Mouse (Mus musculus): ENCODE measurements around the gene Pah.

The Pah gene

GRCm38 (mm10) chr10:87508581-87508980 lies 13.0 kb upstream of the Pah start:
- DNase-seq, result no peak

GRCm38 (mm10) chr10:87513052-87513451 lies 8.5 kb upstream of the Pah start:
- DNase-seq, result no peak

DNA sequence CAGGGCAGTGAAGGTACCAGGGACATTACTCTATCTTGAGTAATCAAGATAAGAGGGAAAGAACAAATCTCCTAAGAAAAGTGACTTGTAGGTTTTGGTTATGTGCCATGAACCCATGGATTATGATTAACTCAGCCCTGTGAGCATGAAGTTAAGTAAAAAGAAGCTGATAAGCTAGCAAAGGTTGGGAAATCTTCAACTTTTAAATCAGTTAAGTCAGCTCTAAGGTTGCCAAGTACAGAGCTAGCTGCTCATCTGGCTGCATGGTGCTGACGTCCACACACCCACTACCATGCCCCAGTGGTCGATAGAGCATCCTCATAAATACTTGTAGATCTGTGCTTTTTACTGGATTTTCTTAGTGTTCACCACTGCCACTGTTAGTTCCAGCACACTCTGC lies 3.0 kb upstream of the Pah start:
- no peak for DNase-seq

DNA sequence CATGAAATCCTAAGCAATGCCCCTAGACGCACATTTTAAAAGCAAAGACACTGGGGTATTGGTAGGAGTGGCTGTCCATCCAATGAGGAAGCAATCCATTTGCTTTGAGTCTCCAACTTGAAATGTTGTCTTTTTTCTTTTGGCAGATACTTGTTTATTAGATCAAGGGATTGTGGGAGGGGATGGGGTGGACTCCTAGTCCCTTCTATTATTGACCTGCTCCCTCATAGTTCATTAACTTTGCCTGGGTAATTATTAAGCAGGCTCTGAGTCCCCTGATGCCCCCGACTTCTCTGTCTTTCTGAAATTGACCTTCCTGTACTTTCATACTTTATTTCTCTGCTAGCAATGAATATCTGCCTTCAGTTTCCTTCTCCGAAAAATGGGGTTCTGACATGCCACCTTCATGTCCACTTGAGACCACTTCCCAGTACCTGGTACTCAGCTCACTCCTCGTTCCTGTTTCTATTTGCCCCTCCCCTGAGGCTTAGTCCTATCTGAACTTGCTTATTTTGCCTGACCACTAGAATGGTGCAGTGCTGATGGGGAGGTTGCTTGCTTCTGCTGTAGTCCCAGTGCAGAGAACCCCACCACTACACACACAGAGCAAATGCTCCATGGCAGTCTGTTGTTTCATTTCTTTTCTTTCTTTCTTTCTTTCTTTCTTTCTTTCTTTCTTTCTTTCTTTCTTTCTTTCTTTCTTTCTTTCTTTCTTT lies 1.0 kb upstream of the Pah start:
- no peak for DNase-seq

DNA sequence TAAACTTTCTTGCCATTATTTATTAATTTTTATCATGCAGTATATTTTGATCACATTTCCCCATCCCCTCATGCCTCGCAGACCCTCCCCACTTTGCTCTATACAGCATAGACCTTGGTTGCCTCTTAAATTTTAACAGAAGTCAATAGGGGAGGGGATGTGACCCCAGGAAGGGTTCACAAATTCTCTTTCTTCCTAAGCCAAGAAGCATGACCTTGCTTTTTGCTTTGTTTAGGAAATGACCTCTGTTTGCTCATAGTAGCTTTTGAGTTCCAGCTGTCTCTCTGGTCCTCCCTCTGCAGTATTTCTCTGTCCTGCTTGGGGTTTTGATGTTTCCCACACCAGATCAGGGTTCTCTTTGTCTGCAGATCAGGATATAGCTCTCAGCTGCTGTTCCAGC lies 12.6 kb downstream of the Pah start:
- no peak for DNase-seq

- no peak for DNase-seq
These were observed 24.2 kb downstream of the Pah start for GRCm38 (mm10) chr10:87545759-87546158.

DNA sequence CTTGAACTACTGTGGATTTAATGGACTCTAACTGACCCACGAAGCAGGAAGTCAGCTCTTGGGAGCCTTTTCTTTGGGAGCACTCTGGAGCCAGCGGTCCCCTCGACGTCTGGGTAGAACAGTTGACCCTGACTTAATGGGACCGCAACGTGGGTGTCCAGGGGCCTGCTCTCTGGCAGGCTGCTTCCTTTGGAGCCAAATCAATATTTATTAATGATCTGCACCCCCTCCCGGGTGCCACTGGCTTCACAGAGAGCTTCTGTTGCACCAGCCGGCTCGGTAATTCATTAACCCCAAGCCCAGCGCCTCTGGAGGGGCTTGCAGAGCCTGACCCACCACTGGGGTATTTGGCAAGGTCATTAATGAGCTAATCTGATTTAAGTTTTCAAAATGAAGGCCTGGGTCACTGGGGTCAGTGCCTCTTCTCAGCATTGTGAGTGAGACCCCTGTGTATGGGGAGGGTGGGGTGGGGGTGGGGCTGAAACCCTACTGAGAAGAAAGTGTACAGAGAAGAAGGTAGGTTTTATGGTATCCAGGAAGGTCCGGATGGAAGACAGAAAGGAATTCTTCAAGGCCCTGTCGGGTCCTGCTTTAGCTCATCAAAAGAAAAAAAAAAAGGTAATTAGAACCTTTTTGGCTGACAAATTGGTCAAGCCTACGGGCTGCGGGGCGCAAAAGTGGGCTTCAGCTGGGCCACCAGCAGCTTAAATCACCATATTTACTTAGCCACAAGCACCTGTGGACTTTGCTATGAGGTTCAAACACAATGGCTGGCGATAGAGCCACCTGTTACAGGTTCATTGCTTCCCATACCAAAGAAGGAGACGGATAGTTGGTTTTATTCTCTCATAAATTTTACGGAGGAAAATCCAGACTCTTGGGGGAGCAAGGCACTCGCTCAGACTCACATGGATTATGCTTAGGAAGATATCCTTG lies 25.0 kb downstream of the Pah start:
- DNase-seq, result no peak

- DNase-seq, result peak; percentile 14
These were observed 31.1 kb downstream of the Pah start for GRCm38 (mm10) chr10:87552726-87553125.

- DNase-seq, result no peak
These were observed 34.8 kb downstream of the Pah start for GRCm38 (mm10) chr10:87556441-87556840.

- DNase-seq, result no peak
These were observed 42.2 kb downstream of the Pah start for GRCm38 (mm10) chr10:87563818-87564217.

DNA sequence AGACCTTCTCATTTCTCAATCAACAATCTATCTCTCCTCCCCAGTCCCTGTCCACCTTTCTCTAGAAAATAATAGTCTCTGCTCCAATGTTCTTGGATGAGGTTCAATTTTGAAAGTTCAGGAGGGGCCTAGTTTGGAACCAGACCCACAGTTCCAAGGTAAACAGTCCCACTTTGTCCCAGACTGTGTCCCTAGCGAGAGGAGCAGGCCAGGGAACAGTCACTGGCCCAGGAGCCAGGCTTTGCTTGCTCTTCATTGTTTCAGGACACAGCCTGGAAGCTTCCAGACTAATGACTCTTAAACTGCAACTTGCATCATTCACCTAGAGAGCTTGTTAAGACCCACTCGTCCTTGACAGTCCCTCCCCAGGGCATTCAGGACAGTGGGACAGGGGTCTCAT lies 44.1 kb downstream of the Pah start:
- DNase-seq, result no peak

GRCm38 (mm10) chr10:87572500-87572899 lies 50.9 kb downstream of the Pah start:
- no peak for DNase-seq

DNA sequence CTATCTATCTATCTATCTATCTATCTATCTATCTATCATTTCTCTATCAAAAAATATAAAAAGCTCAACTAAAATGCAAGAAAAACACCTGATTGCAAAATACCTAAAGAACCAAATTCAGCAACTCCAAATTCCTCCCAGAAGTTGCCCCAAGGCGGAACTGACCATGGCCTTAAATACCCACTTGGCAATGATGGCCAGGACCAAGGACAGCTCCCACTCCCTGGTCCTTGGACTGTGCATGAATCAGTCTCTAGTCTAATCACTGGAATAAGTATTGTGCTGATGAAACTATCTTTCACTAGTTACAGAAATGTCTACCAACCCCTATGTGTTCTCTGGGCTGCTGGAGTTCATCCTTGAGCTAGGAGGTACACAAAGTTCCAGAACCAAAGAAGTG lies 65.1 kb downstream of the Pah start:
- no peak for DNase-seq

- DNase-seq, result no peak
These were observed 72.3 kb downstream of the Pah start for GRCm38 (mm10) chr10:87593916-87594315.

GRCm38 (mm10) chr10:87596361-87597074 lies 74.9 kb downstream of the Pah start:
- peak; percentile 2 for DNase-seq

DNA sequence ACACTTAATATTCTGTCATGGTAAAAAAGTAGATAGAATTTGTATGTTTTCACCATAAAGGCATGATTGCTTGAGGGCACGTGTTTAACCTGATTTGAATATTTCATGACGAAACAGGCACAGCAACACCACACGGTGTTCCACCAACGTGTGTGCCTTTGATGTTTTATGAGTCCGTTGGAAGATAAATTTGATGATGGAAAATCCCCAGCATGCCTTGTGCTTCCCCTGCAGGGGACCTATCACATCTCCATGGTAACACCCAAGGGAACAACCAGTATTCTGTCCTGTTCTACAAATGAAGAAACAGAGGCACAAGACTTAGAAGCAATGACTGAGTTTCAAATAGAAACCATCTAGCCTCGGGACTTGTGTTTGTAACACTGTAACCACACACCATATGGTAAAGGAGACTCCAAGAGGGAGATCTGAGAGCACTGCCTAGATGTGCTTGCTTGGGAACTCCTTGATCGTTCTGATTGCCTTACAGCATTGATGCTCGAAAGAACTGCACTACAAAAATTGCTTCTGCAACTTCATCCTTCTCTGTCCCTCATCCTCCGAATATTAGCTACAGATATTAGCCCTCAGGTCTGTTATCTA lies 75.6 kb downstream of the Pah start:
- DNase-seq, result no peak

- DNase-seq, result no peak
These were observed 80.6 kb downstream of the Pah start for GRCm38 (mm10) chr10:87602151-87602550.

DNA sequence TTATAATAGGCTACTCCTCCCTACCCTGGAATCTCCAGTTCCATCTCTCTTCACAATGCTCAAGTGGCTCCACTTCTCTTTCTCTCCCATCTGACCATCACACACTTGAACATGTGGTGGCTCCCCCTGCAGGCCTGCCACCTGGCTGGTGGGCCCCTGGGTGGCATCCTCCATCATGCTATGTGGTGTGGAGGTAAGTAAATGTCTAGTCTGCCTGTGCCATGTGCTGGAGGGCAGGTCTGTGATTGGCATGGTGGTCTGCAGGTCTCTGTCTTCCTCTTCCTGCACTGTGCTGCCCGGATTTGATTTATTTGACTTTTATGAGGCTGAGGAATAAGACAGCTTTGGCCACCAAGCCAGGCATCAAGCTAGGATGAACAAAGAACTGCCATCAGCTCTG lies 103.6 kb downstream of the Pah start:
- no peak for DNase-seq

Measured in thymus, postnatal 25 days (tissue).